Mouse (Mus musculus) liver, embryonic 14.5 days (tissue): Measurements from ENCODE around the gene Atxn1. TPM values are rescaled to one million over a fixed set of nuclear protein-coding genes. Genes with fewer than 3 reads are reported as not detected.

Experiments used
- ATAC-seq: fragments of 200-750 bp; cut with Nextera tagmentation; 2 replicates; pipeline ENCODE4 v1.8.0; 2017; ENCODE audit warnings: moderate number of reproducible peaks, mild to moderate bottlenecking, moderate library complexity; ENCODE audit not compliant: insufficient read depth
- DNase-seq, 3 experiments: peaks; one replicate each; pipeline ENCODE4 v3.0.0-alpha.2; 2012 to 2013; ENCODE audit warnings: low read depth in 3 of 3, low spot score in 3 of 3
- H3K27ac ChIP-seq: fragments of 300-500 bp; sonication (generic); 2 replicates; pipeline ENCODE4 v1.5.1; 2014; ENCODE audit warnings: moderate library complexity, mild to moderate bottlenecking, control low read depth, inconsistent platforms
- H3K27me3 ChIP-seq: fragments of 300-500 bp; sonication (generic); 2 replicates; pipeline ENCODE4 v1.6.1; 2014; ENCODE audit warnings: mild to moderate bottlenecking, low read length, moderate library complexity; ENCODE audit not compliant: control insufficient read depth, insufficient read depth
- H3K36me3 ChIP-seq: fragments of 300-500 bp; sonication (generic); replicated peaks from 2 replicates; pipeline ENCODE4 v1.6.1; 2014; ENCODE audit warnings: low read depth; ENCODE audit not compliant: control insufficient read depth, insufficient read depth
- H3K4me1 ChIP-seq, 2 experiments: fragments of 200-500 bp in 1 of 2; fragments of 300-500 bp in 1 of 2; sonication (generic) in 1 of 2; replicated peaks; 2 replicates each; pipeline ENCODE4 v1.6.1; 2012 to 2014; ENCODE audit warnings: antibody characterized with exemption in 1 of 2, inconsistent platforms in 1 of 2, low read length in 1 of 2; ENCODE audit not compliant: control insufficient read depth in 2 of 2, insufficient read depth in 2 of 2
- H3K4me2 ChIP-seq: fragments of 300-500 bp; sonication (generic); 2 replicates; pipeline ENCODE4 v1.6.1; 2014; ENCODE audit warnings: low read depth, mild to moderate bottlenecking, control low read depth, moderate library complexity
- H3K4me3 ChIP-seq, 2 experiments: fragments of 200-500 bp in 1 of 2; fragments of 300-500 bp in 1 of 2; sonication (generic) in 1 of 2; 2 replicates each; pipeline ENCODE4 v1.5.1; 2012 to 2014; ENCODE audit warnings: low read depth in 2 of 2, low read length in 2 of 2, mild to moderate bottlenecking in 2 of 2, control low read depth in 1 of 2, inconsistent platforms in 1 of 2, moderate library complexity in 1 of 2; ENCODE audit not compliant: insufficient read depth in 1 of 2
- H3K9ac ChIP-seq: fragments of 300-500 bp; sonication (generic); replicated peaks from 2 replicates; pipeline ENCODE4 v1.6.1; 2014; ENCODE audit warnings: mild to moderate bottlenecking, control low read depth, moderate library complexity
- H3K9me3 ChIP-seq: fragments of 300-500 bp; sonication (generic); 2 replicates; pipeline ENCODE4 v1.6.1; 2016; ENCODE audit warnings: low read length, mixed read lengths; ENCODE audit not compliant: control insufficient read depth
- CTCF ChIP-seq: IDR thresholded peaks from 2 replicates; pipeline ENCODE4 v1.5.1; 2016; ENCODE audit warnings: antibody characterized with exemption, low read depth, control low read depth
- EP300 ChIP-seq: IDR thresholded peaks from 2 replicates; pipeline ENCODE4 v1.6.1; 2016; ENCODE audit warnings: antibody characterized with exemption, low read depth
- WGBS: fragments of 180-500 bp; shearing (Covaris S2); extraction: QIAGEN DNeasy Blood & Tissue Kit; methylation state at CpG from one replicate; pipeline ENCODE4 v1.1.7; 2014; ENCODE audit not compliant: insufficient replicate concordance; 5-methylcytosine and 5-hydroxymethylcytosine counted together
- polyA plus RNA-seq, 2 experiments: library from polyadenylated mRNA; depleted of rRNA in 1 of 2; stranded (reverse) in 1 of 2; unstranded in 1 of 2; fragments of >200 nt; fragmentation: Nextera tagmentation in 1 of 2; extraction: Ambion mirVana in 1 of 2; gene quantifications; 2 replicates each; pipeline versions ENCODE4 v1.2.1 to v1.2.3; 2012 to 2014

The Atxn1 gene
- polyA plus RNA-seq, 2 experiments, result 1.0 to 1.2 TPM

DNA sequence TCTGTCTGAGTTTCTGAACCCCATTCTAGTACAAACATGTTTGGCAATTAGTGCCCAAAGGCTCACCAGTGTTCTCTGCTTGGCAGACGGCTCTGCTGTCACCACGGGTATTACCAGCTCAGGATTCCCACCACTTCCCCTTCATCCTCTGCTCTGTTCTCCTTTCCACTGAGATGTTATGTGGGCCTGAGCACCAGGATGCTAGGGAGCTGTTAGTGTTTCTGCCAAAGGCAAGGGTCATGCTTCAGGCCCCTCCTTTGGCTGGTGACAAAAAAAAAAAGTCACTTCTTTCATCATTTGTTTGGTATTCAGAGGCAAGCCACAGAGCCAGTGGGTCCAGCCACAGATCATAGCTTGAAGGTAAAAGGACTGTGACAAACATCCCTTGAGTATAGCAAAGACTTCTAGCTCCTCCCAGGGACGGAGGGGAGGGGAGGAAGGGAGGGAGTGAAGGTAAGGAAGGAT lies 81.8 kb downstream of the Atxn1 start:
- ATAC-seq (no peak), DNase-seq (no peak)
- TF ChIP-seq CTCF (no peak), EP300 (no peak)
- Histone ChIP-seq H3K9me3 (no peaks in the 10 kb centered on the region), H3K4me3 (no peak overlapping the region), H3K9ac (no peak overlapping the region), H3K4me2 (no peak overlapping the region), H3K36me3 (no peaks in the 10 kb centered on the region), H3K27ac (no peak overlapping the region), H3K4me1 (no peaks in the 10 kb centered on the region), H3K27me3 (no peaks in the 10 kb centered on the region)
- WGBS, result 45% methylated on average over 3 of the region's 3 CpGs

DNA sequence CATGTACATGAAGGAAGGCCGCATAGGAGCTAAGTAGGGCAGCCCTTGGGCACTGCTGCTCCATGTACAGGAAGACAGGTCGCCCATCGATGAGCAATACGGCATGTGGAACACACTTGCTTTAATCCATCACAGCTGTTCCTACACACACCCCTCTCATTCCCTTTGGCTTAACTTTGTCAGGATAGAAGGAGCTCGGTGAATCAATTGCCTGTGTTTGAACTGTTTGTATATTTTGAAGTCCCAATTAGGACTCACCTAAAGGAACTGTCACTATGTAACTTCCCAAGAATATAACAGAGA lies 84.3 kb downstream of the Atxn1 start:
- Histone ChIP-seq H3K4me3 (no peak overlapping the region), H3K27ac (no peak overlapping the region), H3K9ac (no peak overlapping the region), H3K4me1 (no peaks in the 10 kb centered on the region), H3K4me2 (no peak overlapping the region), H3K36me3 (no peaks in the 10 kb centered on the region), H3K9me3 (no peaks in the 10 kb centered on the region), H3K27me3 (no peaks in the 10 kb centered on the region)
- ATAC-seq (no peak), DNase-seq (no peak)
- 86% methylated on average over 5 of the region's 5 CpGs for WGBS
- no peak for TF ChIP-seq EP300
- TF ChIP-seq CTCF, result no peak

DNA sequence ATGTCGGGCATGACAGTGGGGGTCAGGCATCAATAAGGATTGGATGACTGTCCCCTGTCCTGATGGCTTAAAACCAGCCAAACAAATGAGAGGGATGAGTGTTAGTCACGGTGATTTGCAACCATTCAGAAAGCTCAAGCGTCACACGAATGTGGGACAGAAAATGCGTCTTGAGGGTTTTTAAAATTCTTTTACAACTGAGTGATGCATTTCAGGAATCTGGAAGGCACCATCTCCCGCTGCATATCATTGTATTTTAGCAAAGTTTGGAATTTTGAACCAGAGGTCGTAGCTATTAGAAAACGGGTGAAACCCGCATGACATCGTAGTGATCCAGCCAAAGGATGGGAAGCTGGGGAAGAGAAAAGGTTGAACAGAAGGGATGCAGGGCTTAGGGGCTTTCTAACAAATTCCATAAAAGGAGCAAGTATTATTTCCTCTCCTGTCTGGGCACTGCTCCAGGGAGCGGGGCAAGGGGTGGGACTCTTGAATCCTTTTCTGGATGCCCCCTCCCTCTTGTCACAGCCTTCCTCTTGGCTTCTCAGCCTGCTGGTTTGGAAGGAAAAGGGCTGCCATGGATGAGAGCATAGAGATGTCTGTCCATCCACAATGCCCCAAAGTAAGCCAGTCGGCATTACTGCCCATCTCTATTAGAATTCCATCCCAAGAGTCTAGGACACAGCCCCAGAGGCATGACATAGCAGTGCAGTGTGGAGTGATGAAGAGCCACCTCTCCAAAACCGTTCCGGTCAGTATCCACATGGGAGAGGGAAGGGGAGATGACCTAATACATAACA lies 84.9 kb downstream of the Atxn1 start:
- TF ChIP-seq EP300, result no peak
- TF ChIP-seq CTCF, result no peak
- no peak for DNase-seq
- Histone ChIP-seq H3K27me3 (no peaks in the 10 kb centered on the region), H3K4me2 (no peak overlapping the region), H3K4me3 (no peak overlapping the region), H3K9me3 (no peaks in the 10 kb centered on the region), H3K36me3 (no peaks in the 10 kb centered on the region), H3K9ac (no peak overlapping the region), H3K4me1 (no peaks in the 10 kb centered on the region), H3K27ac (no peak overlapping the region)
- ATAC-seq, result no peak
- 85% methylated on average over 14 of the region's 14 CpGs for WGBS

DNA sequence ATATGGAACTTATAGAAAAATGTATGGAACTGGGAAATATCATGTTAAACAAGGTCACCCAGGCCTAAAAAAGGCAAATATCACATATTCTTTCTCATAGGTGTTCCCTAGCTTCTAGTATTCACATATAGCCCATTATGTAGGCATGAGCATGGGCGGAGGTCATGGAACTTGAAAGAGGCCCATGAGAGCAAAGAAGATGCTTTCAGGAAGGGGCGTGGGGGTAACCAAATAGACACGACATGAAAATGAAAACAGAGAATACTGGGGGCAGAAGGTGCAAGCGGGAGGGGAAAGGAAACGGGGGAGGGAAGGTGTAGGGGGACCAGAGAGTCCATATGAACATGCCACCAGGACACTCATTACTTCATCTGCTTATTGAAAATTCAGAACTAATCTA lies 87.9 kb downstream of the Atxn1 start:
- Histone ChIP-seq H3K27ac (no peak overlapping the region), H3K9ac (no peak overlapping the region), H3K4me1 (peaks cover 0 to 4% of the 10 kb centered on the region in 2 experiments; a peak in 3 of 4 replicates), H3K36me3 (no peaks in the 10 kb centered on the region), H3K27me3 (no peaks in the 10 kb centered on the region), H3K4me3 (no peak overlapping the region), H3K4me2 (no peak overlapping the region), H3K9me3 (no peaks in the 10 kb centered on the region)
- TF ChIP-seq CTCF, result no peak
- no peak for TF ChIP-seq EP300
- no peak for ATAC-seq
- no peak for DNase-seq
- 50% methylated on average over 5 of the region's 5 CpGs for WGBS

DNA sequence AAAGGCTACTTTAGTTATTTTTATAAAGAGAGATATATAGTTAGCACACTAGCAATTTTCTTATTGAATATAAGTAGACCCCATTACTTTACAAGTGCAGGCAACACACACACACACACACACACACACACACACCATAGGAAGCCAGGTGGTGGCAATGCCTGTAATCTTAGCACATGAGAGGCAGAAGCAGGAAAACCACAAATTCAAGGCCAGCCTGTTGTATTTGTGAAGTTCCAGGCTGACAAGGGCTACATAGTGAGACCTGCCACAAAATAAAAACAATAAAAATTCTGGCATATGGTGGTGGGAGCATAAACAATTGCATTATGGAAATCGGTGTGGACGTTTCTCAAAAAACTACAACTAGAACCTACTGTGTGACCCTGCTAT lies 88.4 kb downstream of the Atxn1 start:
- no peak overlapping the region for H3K9ac ChIP-seq

More for the DNA sequence above, 88.4 kb downstream of the Atxn1 start:
- no peak overlapping the region for H3K4me2 ChIP-seq
- TF ChIP-seq EP300, result no peak
- no peak for TF ChIP-seq CTCF
- H3K9me3 ChIP-seq, result no peaks in the 10 kb centered on the region
- no peak overlapping the region for H3K4me3 ChIP-seq
- H3K4me1 ChIP-seq, result peaks cover 0 to 7% of the 10 kb centered on the region in 2 experiments; a peak in 3 of 4 replicates
- ATAC-seq, result no peak
- no peaks in the 10 kb centered on the region for H3K27me3 ChIP-seq
- WGBS, result 77% methylated on average over 2 of the region's 2 CpGs
- no peak for DNase-seq
- H3K27ac ChIP-seq, result no peak overlapping the region
- no peaks in the 10 kb centered on the region for H3K36me3 ChIP-seq
